Mouse (Mus musculus): ENCODE results near the gene Unc5b. TPM values are rescaled to one million over a fixed set of nuclear protein-coding genes. Genes with fewer than 3 reads are reported as not detected.

Unc5b gene
- total and polyA plus RNA-seq, 2 experiments from 2014 or later = 1.6 to 15.9 TPM

GRCm38 (mm10) chr10:60726896-60727295 lies 104.5 kb downstream of the Unc5b start:
- Histone ChIP-seq H3K4me3 (ENCODE audit: low read depth, low read length) (no peak overlapping the region), H3K4me1 (ENCODE audit: insufficient read depth) (peaks cover under 1% of the 10 kb centered on the region; the same call in 1 of the 2 replicates), H3K36me3 (ENCODE audit: insufficient read depth) (no peaks in the 10 kb centered on the region), H3K9ac (no peak overlapping the region), H3K4me2 (ENCODE audit: low read depth) (no peak overlapping the region), H3K27me3 (ENCODE audit: insufficient read depth, low read length) (no peaks in the 10 kb centered on the region), H3K27ac (ENCODE audit: low read depth, low read length) (no peak overlapping the region), H3K9me3 (ENCODE audit: low read length) (no peaks in the 10 kb centered on the region)
- 84% methylated on average over 3 of the region's 3 CpGs for WGBS
- DNase-seq (no peak), ATAC-seq (no peak)
- TF ChIP-seq CTCF (IDR thresholded peaks at IDR 0.05; ENCODE audit: low read depth) = no peak

- 74% methylated on average over 6 of the region's 6 CpGs for WGBS
- no peak for TF ChIP-seq CTCF (IDR thresholded peaks at IDR 0.05; ENCODE audit: low read depth)
Measured at GRCm38 (mm10) chr10:60724496-60724895, 106.9 kb downstream of the Unc5b start.

GRCm38 (mm10) chr10:60723345-60723744 lies 108.0 kb downstream of the Unc5b start:
- ATAC-seq = no peak
- no peak overlapping the region for H3K4me2 ChIP-seq (ENCODE audit: low read depth)
- no peaks in the 10 kb centered on the region for H3K27me3 ChIP-seq (ENCODE audit: insufficient read depth, low read length)
- no peaks in the 10 kb centered on the region for H3K4me1 ChIP-seq (ENCODE audit: insufficient read depth)
- H3K4me3 ChIP-seq (ENCODE audit: low read depth, low read length) = no peak overlapping the region
- TF ChIP-seq CTCF (IDR thresholded peaks at IDR 0.05; ENCODE audit: low read depth) = no peak
- DNase-seq = no peak
- no peaks in the 10 kb centered on the region for H3K9me3 ChIP-seq (ENCODE audit: low read length)
- H3K36me3 ChIP-seq (ENCODE audit: insufficient read depth) = no peaks in the 10 kb centered on the region
- H3K27ac ChIP-seq (ENCODE audit: low read depth, low read length) = no peak overlapping the region
- 47% methylated on average over 1 of the region's 1 CpGs for WGBS
- H3K9ac ChIP-seq = no peak overlapping the region

More at GRCm38 (mm10) chr10:60724496-60724895, 106.9 kb downstream of the Unc5b start:
- Histone ChIP-seq H3K9me3 (ENCODE audit: low read length) (no peaks in the 10 kb centered on the region), H3K27me3 (ENCODE audit: insufficient read depth, low read length) (no peaks in the 10 kb centered on the region), H3K4me3 (ENCODE audit: low read depth, low read length) (no peak overlapping the region), H3K27ac (ENCODE audit: low read depth, low read length) (no peak overlapping the region), H3K36me3 (ENCODE audit: insufficient read depth) (no peaks in the 10 kb centered on the region), H3K4me2 (ENCODE audit: low read depth) (no peak overlapping the region), H3K4me1 (ENCODE audit: insufficient read depth) (no peaks in the 10 kb centered on the region), H3K9ac (no peak overlapping the region)
- ATAC-seq (no peak), DNase-seq (no peak)

GRCm38 (mm10) chr10:60721640-60722039 lies 109.7 kb downstream of the Unc5b start:
- WGBS = 16% methylated on average over 12 of the region's 12 CpGs
- TF ChIP-seq CTCF (IDR thresholded peaks at IDR 0.05; ENCODE audit: low read depth) = no peak
- Histone ChIP-seq H3K27me3 (ENCODE audit: insufficient read depth, low read length) (no peaks in the 10 kb centered on the region), H3K4me1 (ENCODE audit: insufficient read depth) (no peaks in the 10 kb centered on the region), H3K4me3 (ENCODE audit: low read depth, low read length) (no peak overlapping the region), H3K27ac (ENCODE audit: low read depth, low read length) (no peak overlapping the region), H3K36me3 (ENCODE audit: insufficient read depth) (no peaks in the 10 kb centered on the region), H3K9me3 (ENCODE audit: low read length) (no peaks in the 10 kb centered on the region), H3K4me2 (ENCODE audit: low read depth) (0 out of 2 replicates have a peak overlapping the region, but pooled peaks have one; percentile 8), H3K9ac (no peak overlapping the region)
- DNase-seq (peak; percentile 26), ATAC-seq (peak; percentile 34; the same call in 1 of the 2 replicates)

GRCm38 (mm10) chr10:60720461-60720860 lies 110.9 kb downstream of the Unc5b start:
- H3K9me3 ChIP-seq (ENCODE audit: low read length) = no peaks in the 10 kb centered on the region
- WGBS = 86% methylated on average over 5 of the region's 5 CpGs
- H3K27ac ChIP-seq (ENCODE audit: low read depth, low read length) = no peak overlapping the region
- H3K4me3 ChIP-seq (ENCODE audit: low read depth, low read length) = no peak overlapping the region
- DNase-seq (no peak), ATAC-seq (no peak)
- H3K4me2 ChIP-seq (ENCODE audit: low read depth) = no peak overlapping the region
- TF ChIP-seq CTCF (IDR thresholded peaks at IDR 0.05; ENCODE audit: low read depth) = no peak
- no peaks in the 10 kb centered on the region for H3K4me1 ChIP-seq (ENCODE audit: insufficient read depth)
- peaks cover 7% of the 10 kb centered on the region for H3K36me3 ChIP-seq (ENCODE audit: insufficient read depth)
- no peak overlapping the region for H3K9ac ChIP-seq
- H3K27me3 ChIP-seq (ENCODE audit: insufficient read depth, low read length) = no peaks in the 10 kb centered on the region

- 89% methylated on average over 2 of the region's 2 CpGs for WGBS
- Histone ChIP-seq H3K9ac (no peak overlapping the region), H3K4me1 (ENCODE audit: insufficient read depth) (no peaks in the 10 kb centered on the region), H3K9me3 (ENCODE audit: low read length) (no peaks in the 10 kb centered on the region), H3K27me3 (ENCODE audit: insufficient read depth, low read length) (no peaks in the 10 kb centered on the region), H3K27ac (ENCODE audit: low read depth, low read length) (no peak overlapping the region), H3K36me3 (ENCODE audit: insufficient read depth) (peaks cover 18% of the 10 kb centered on the region), H3K4me2 (ENCODE audit: low read depth) (no peak overlapping the region), H3K4me3 (ENCODE audit: low read depth, low read length) (no peak overlapping the region)
- TF ChIP-seq CTCF (IDR thresholded peaks at IDR 0.05; ENCODE audit: low read depth) = no peak
- DNase-seq (no peak), ATAC-seq (no peak)
Measured at GRCm38 (mm10) chr10:60718491-60718890, 112.9 kb downstream of the Unc5b start.

GRCm38 (mm10) chr10:60716449-60716848 lies 114.9 kb downstream of the Unc5b start:
- Histone ChIP-seq H3K4me1 (ENCODE audit: insufficient read depth) (no peaks in the 10 kb centered on the region), H3K27ac (ENCODE audit: low read depth, low read length) (no peak overlapping the region), H3K27me3 (ENCODE audit: insufficient read depth, low read length) (no peaks in the 10 kb centered on the region), H3K36me3 (ENCODE audit: insufficient read depth) (peaks cover 18% of the 10 kb centered on the region), H3K4me3 (ENCODE audit: low read depth, low read length) (no peak overlapping the region), H3K4me2 (ENCODE audit: low read depth) (no peak overlapping the region), H3K9ac (no peak overlapping the region), H3K9me3 (ENCODE audit: low read length) (no peaks in the 10 kb centered on the region)
- WGBS = 93% methylated on average over 3 of the region's 3 CpGs
- DNase-seq (no peak), ATAC-seq (no peak)
- TF ChIP-seq CTCF (IDR thresholded peaks at IDR 0.05; ENCODE audit: low read depth) = no peak

Other genes with a start within 250 kb of the Unc5b start
- 6.2 and 13.1 TPM in 2 replicates for gene Cdh23, start 135.1 kb downstream of the Unc5b start, total RNA-seq (2014; rRNA removed)
- gene Cdh23, start 135.1 kb downstream of the Unc5b start, polyA plus RNA-seq (2015; fragmentation: Nextera tagmentation; extraction: Ambion mirVana) = 0.58 and 1.9 TPM in 2 replicates
- 6.5 and 9.3 TPM in 2 replicates for gene Slc29a3, start 78.8 kb downstream of the Unc5b start, total RNA-seq (2014; rRNA removed)
- gene Slc29a3, start 78.8 kb downstream of the Unc5b start, polyA plus RNA-seq (2015; fragmentation: Nextera tagmentation; extraction: Ambion mirVana) = 7.8 and 11.6 TPM in 2 replicates

Measured in forebrain, postnatal 0 days (tissue).